Mouse (Mus musculus) ES-E14 (cell line): ENCODE data around the gene Zfp114. TPM values are rescaled to one million over a fixed set of nuclear protein-coding genes. Genes with fewer than 3 reads are reported as not detected.

Experiments
- DNase-seq: peaks from one replicate; pipeline ENCODE4 v3.0.0-alpha.2; 2013; ENCODE audit warnings: low read depth, low spot score
- H3K27ac ChIP-seq: 2 replicates; pipeline ENCODE4 v1.5.1; 2012; ENCODE audit warnings: low read depth, mild to moderate bottlenecking, low read length, moderate library complexity, mixed read lengths; ENCODE audit not compliant: poor library complexity, insufficient read depth, severe bottlenecking
- H3K36me3 ChIP-seq: 2 replicates; pipeline ENCODE4 v1.6.1; 2012; ENCODE audit warnings: mild to moderate bottlenecking, low read length, moderate library complexity, mixed read lengths; ENCODE audit not compliant: control insufficient read depth, poor library complexity, insufficient read depth, severe bottlenecking
- H3K4me1 ChIP-seq, 2 experiments: fragments of 150-350 bp in 1 of 2; sonication (generic) in 1 of 2; 2 replicates each; pipeline ENCODE4 v1.6.1; 2012; ENCODE audit warnings: low read length in 2 of 2, mild to moderate bottlenecking in 1 of 2, mixed read lengths in 1 of 2; ENCODE audit not compliant: control insufficient read depth in 2 of 2, insufficient read depth in 2 of 2, poor library complexity in 1 of 2
- H3K4me3 ChIP-seq, 2 experiments: fragments of 150-350 bp in 1 of 2; sonication (generic) in 1 of 2; 2 replicates each; pipeline ENCODE4 v1.5.1; 2012; ENCODE audit warnings: low read length in 2 of 2, low read depth in 1 of 2, mild to moderate bottlenecking in 1 of 2, mixed read lengths in 1 of 2; ENCODE audit not compliant: insufficient read depth in 1 of 2, poor library complexity in 1 of 2, severe bottlenecking in 1 of 2
- H3K9ac ChIP-seq: 2 replicates; pipeline ENCODE4 v1.6.1; 2012; ENCODE audit warnings: low read depth, mild to moderate bottlenecking, low read length, mixed read lengths; ENCODE audit not compliant: poor library complexity, insufficient read depth, severe bottlenecking
- H3K9me3 ChIP-seq: fragments of 150-350 bp; sonication (generic); 2 replicates; pipeline ENCODE4 v1.6.1; 2012; ENCODE audit warnings: low read depth, mild to moderate bottlenecking, low read length; ENCODE audit not compliant: control insufficient read depth, insufficient read depth
- CHD2 ChIP-seq: IDR thresholded peaks from 2 replicates; pipeline ENCODE4 v1.6.1; 2014; ENCODE audit warnings: mild to moderate bottlenecking, low read depth, low read length, inconsistent platforms
- HCFC1 ChIP-seq: IDR thresholded peaks from 2 replicates; pipeline ENCODE4 v1.6.1; 2012; ENCODE audit warnings: low read length, inconsistent platforms, borderline replicate concordance; ENCODE audit not compliant: insufficient read depth
- MAFK ChIP-seq: IDR thresholded peaks from 2 replicates; pipeline ENCODE4 v1.6.1; 2014; ENCODE audit warnings: mild to moderate bottlenecking, low read depth, low read length, inconsistent platforms; ENCODE audit not compliant: insufficient read depth
- ZC3H11A ChIP-seq: IDR thresholded peaks from 2 replicates; pipeline ENCODE4 v1.6.1; 2012; ENCODE audit warnings: low read depth, mild to moderate bottlenecking, inconsistent platforms, low read length, borderline replicate concordance
- ZNF384 ChIP-seq: IDR thresholded peaks from 2 replicates; pipeline ENCODE4 v1.6.1; 2012; ENCODE audit warnings: low read depth, low read length, inconsistent platforms
- in situ Hi-C, 2 experiments: fragments of 600-800 bp; cut with MboI; formaldehyde crosslinking; loops; one replicate each; pipeline ENCODE4 v1.15.1; 2025; ENCODE audit warnings: low sequenced_read_pairs in 2 of 2, inconsistent platforms in 1 of 2; ENCODE audit not compliant: unreplicated experiment in 2 of 2
- total RNA-seq: library from RNA; depleted of rRNA; stranded (reverse); fragments of 300-350 nt; gene quantifications from 2 replicates; pipeline ENCODE4 v1.2.3, GENCODE M21; 2012; rRNA removed

Zfp114 gene
- total RNA-seq: 2.9 and 3.0 TPM in 2 replicates

DNA sequence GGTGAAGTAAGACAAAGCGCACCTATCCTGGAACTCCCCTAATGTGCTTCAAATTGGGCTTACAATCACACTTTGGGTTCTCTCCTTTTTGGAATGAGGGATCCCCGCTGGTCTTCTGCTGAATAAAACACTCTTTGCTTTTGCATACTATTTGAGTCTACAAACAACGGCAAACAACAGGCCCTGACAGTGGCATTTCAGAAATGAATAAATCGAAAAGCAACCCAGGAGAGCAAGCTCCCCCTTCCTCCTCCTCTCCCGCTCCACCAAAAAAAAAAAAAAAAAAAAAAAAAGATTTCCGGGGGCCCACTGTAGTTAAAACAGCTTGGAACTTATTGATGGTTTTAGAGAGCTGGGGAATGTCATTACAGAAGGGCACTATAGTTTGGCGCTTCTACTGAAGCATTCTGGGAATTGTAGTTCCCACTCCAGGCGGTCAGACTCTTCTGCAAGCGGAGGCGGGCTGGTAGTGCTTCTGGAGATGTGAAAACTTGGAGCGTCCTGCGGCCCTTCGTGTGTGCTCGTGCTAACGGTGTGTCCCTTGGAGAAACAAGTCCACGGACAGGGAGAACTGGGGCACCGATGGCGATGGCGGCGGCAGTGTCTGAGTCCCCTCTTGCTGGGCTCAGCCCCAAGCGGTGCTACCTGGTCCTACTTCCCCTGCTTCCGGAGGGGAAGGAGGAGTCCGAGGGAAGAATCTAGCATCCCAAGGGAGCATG is at the start of gene Zfp114:
Gene Zfp114, plus strand, starts transcription at position 443 of the 719 bp plus-strand sequence.
- peak within 1 kb of the TSS; percentile 78 to 98 for H3K4me3 ChIP-seq
- H3K4me1 ChIP-seq: peaks cover 0 to 3% of the 10 kb centered on the region in 2 experiments; a peak in 1 of 4 replicates
- DNase-seq: peak; percentile 68
- H3K27ac ChIP-seq: no peak within 1 kb of the TSS
- no peak for TF ChIP-seq CHD2
- peak; percentile 89 for TF ChIP-seq HCFC1
- in situ Hi-C loops: no loop called here
- H3K9ac ChIP-seq: peak within 1 kb of the TSS; percentile 77; the same call in 1 of the 2 replicates
- peaks cover 2% of the 10 kb centered on the region; the same call in 1 of the 2 replicates for H3K36me3 ChIP-seq
- H3K9me3 ChIP-seq: no peaks in the 10 kb centered on the region

DNA sequence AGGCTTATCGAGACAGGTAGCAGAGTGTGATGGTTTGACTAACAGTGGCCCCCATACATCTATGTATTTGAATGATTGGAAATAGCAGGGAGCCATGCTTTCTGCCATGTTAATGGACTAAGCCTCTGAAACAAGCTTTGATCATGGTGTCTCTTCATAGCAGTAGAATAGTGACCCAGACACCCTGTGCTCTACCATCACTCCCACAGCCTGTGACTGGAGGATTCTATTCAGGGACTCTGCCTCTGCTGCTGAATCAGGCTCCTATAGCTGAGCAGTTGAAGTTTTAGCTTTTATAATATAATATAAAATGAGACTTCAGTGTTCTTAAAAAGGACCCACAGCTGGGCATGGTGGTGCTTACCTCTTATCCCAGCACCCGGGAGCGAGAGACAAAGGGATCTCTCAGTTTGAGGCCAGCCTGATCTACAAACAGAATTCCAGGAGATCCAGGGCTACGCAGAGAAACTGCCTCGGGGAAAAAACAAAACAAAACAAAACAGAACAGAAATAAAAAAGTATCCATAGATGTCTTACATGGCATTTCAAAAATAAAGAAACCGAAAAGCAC is 41.4 kb upstream of the Zfp114 start:
- Histone ChIP-seq H3K9me3 (no peaks in the 10 kb centered on the region), H3K36me3 (no peaks in the 10 kb centered on the region; the same call in 1 of the 2 replicates), H3K9ac (peak overlapping the region; percentile 40; the same call in 1 of the 2 replicates), H3K4me1 (peaks cover 0 to 2% of the 10 kb centered on the region in 2 experiments; a peak in 1 of 4 replicates), H3K27ac (no peak overlapping the region), H3K4me3 (peak overlapping the region; percentile 91 to 96; a peak in 3 of 4 replicates)
- no peak for TF ChIP-seq ZC3H11A
- no peak for TF ChIP-seq MAFK
- no peak for TF ChIP-seq ZNF384
- no peak for TF ChIP-seq HCFC1
- TF ChIP-seq CHD2: no peak
- no peak for DNase-seq
- in situ Hi-C loops: no loop called here

DNA sequence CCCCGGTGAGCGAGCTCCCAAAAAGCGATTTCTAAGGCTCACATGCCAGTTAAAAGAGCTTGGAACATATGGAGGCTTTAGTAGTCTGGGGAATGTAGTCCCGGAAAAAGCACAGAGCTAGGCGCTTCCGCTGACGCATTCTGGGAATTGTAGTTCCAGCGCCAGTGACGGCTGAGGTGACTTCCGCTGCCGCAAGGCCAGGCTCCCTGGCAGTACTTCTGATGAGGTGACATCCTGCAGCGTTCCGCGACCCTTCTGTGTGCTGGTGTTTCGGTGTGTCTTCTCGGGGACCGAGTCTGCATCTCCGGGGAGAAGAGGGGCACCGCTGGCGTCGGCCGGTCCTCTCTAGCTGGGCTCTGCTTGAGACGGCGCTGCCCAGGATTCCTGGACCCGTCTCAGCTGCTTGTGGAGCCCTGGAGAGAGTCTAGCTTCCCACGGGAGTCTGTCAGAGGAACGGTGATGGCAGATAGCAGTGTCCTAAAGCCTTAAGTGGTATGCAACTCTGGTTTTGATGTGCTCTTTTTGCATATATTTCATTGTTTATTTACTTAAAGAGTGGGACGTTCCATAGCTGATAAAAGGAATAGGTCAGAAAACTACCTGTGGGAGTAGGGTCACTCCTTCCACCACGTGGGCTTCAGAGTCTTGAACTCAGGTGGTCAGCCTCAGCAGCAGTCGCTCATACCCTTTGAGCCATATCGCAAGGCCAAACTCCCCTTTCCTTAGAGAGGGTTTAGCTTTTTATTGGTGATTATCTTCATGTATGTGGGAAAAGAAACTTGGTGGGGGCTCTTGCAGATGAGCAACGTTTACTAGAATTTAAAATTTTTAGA is 40.6 kb upstream of the Zfp114 start, which contains the start of gene Zfp235:
Gene Zfp235, plus strand, starts transcription at position 174 of the 833 bp plus-strand sequence.
- Histone ChIP-seq H3K36me3 (no peaks in the 10 kb centered on the region; the same call in 1 of the 2 replicates), H3K4me3 (peak within 1 kb of the TSS; percentile 91 to 96), H3K9ac (peak within 1 kb of the TSS; percentile 88), H3K4me1 (peaks cover 0 to 2% of the 10 kb centered on the region in 2 experiments; a peak in 1 of 4 replicates), H3K9me3 (no peaks in the 10 kb centered on the region), H3K27ac (no peak within 1 kb of the TSS)
- DNase-seq: peak; percentile 68
- in situ Hi-C loops: no loop called here
- peak; percentile 96 for TF ChIP-seq HCFC1
- TF ChIP-seq ZC3H11A: no peak
- no peak for TF ChIP-seq MAFK

DNA sequence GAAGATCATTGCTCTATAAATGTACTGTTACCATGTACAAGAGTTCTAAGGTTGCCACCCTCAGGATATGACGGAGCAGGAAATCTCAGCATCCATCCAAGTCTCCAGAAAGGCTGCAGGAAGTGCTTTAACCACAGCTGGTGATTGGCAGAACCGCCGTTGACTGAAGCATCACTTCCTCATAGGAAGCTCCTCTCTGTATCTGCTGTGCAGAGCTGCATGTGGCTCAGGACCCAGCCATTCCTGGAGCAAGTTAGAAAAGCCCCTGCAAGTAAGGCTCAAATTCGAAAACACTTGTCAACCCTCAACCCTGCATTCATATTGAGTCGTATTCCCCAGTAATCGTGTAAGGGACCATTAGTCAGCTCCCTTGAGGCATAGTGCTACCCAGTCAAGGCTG is 32.3 kb upstream of the Zfp114 start:
- no peaks in the 10 kb centered on the region for H3K4me1 ChIP-seq
- DNase-seq: no peak
- no peak overlapping the region for H3K4me3 ChIP-seq
- in situ Hi-C loops: no loop called here
- no peak overlapping the region for H3K27ac ChIP-seq
- H3K9ac ChIP-seq: no peak overlapping the region
- no peak for TF ChIP-seq MAFK
- TF ChIP-seq ZNF384: no peak
- TF ChIP-seq CHD2: no peak
- TF ChIP-seq ZC3H11A: no peak
- no peak for TF ChIP-seq HCFC1
- H3K9me3 ChIP-seq: no peaks in the 10 kb centered on the region
- H3K36me3 ChIP-seq: no peaks in the 10 kb centered on the region
